Mouse (Mus musculus) bone marrow, adult 2 months (tissue): ENCODE results near the gene Krtap5-1. TPM values are rescaled to one million over a fixed set of nuclear protein-coding genes. Genes with fewer than 3 reads are reported as not detected.
"Not testable (repeated sequence)": the region's sequence is repeated elsewhere in the genome, so short reads cannot be mapped to it uniquely, and the experiment has no call there.

Experiments used
- H3K27ac ChIP-seq: fragments of 200-500 bp; 2 replicates; pipeline ENCODE4 v1.5.1; 2012; ENCODE audit warnings: low read depth, mild to moderate bottlenecking, control low read depth, inconsistent platforms, low read length; ENCODE audit not compliant: control insufficient read depth, poor library complexity, insufficient read depth
- H3K4me1 ChIP-seq: fragments of 200-500 bp; 2 replicates; pipeline ENCODE4 v1.6.1; 2011; ENCODE audit warnings: low read length; ENCODE audit not compliant: control insufficient read depth, insufficient read depth
- H3K4me3 ChIP-seq: fragments of 200-500 bp; replicated peaks from 2 replicates; pipeline ENCODE3; 2011; ENCODE audit warnings: mild to moderate bottlenecking, low read depth, low read length, control low read depth; ENCODE audit not compliant: control insufficient read depth
- CTCF ChIP-seq: fragments of 200-500 bp; IDR thresholded peaks from 2 replicates; pipeline ENCODE4 v1.5.1; 2011; ENCODE audit warnings: low read length, control low read depth; ENCODE audit not compliant: control insufficient read depth, insufficient read depth
- POLR2A ChIP-seq: fragments of 200-500 bp; IDR thresholded peaks from 2 replicates; pipeline ENCODE4 v1.6.1; 2011; ENCODE audit warnings: low read depth, mild to moderate bottlenecking, control low read depth, low read length, borderline replicate concordance; ENCODE audit not compliant: control insufficient read depth
- WGBS: fragments of 180-500 bp; shearing (Covaris S2); methylation state at CpG from one replicate; pipeline ENCODE4 v1.1.7; 2018; 5-methylcytosine and 5-hydroxymethylcytosine counted together
- polyA plus RNA-seq: library from polyadenylated mRNA; stranded (reverse); fragments of >200 nt; gene quantifications from 2 replicates; pipeline ENCODE4 v1.2.4, GENCODE M21; 2011; ENCODE audit warnings: low replicate concordance; ENCODE audit not compliant: missing spikeins, insufficient read depth, insufficient read length

The Krtap5-1 gene
- polyA plus RNA-seq, 1 experiment = not detected

- TF ChIP-seq POLR2A (no peak), CTCF (no peak)
- WGBS = under 1% methylated on average over 38 of the region's 38 CpGs
- Histone ChIP-seq H3K4me1 (no peaks in the 10 kb centered on the region), H3K4me3 (peak overlapping the region; percentile 66), H3K27ac (no peak overlapping the region)
These were observed 12.8 kb downstream of the Krtap5-1 start for GRCm38 (mm10) chr7:142284023-142284591.

DNA sequence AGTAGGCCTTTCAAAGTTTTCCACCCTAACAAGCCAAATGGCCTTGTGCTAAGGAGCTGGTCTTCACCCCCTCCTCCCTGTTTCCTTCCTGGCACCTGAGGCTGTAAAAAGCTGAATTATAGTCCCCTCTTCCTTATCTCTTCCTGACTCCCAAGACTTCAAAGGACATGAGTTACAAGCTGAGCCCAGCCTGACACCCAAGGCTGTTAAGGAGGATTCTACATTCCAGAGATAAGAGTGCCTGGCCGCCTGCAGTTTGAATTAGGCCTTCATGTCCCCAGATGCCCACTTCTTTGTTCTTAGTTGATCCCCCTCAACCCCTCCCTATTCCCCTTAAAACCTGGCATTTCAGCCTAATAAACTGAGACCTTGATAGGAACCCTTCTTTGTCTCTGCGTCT is 14.1 kb downstream of the Krtap5-1 start:
- not testable (repeated sequence) for H3K4me3 ChIP-seq, H3K4me1 ChIP-seq, H3K27ac ChIP-seq
- 87% methylated on average over 2 of the region's 2 CpGs for WGBS

- H3K4me3 ChIP-seq, H3K4me1 ChIP-seq, H3K27ac ChIP-seq: not testable (repeated sequence)
- WGBS = 78% methylated on average over 1 of the region's 1 CpGs
These were observed 17.6 kb downstream of the Krtap5-1 start for GRCm38 (mm10) chr7:142279291-142279690.

GRCm38 (mm10) chr7:142278183-142278582 is 18.7 kb downstream of the Krtap5-1 start:
- H3K27ac ChIP-seq, H3K4me1 ChIP-seq, H3K4me3 ChIP-seq: not testable (repeated sequence)
- 0% methylated on average over 3 of the region's 3 CpGs for WGBS
- peak; percentile 61 for TF ChIP-seq CTCF

- H3K4me3 ChIP-seq, H3K27ac ChIP-seq, H3K4me1 ChIP-seq: not testable (repeated sequence)
These were observed 22.7 kb downstream of the Krtap5-1 start, which contains the start of gene Gm4559 for GRCm38 (mm10) chr7:142274263-142274662. TSS of gene Gm4559 (minus strand) at chr7:142274363.

DNA sequence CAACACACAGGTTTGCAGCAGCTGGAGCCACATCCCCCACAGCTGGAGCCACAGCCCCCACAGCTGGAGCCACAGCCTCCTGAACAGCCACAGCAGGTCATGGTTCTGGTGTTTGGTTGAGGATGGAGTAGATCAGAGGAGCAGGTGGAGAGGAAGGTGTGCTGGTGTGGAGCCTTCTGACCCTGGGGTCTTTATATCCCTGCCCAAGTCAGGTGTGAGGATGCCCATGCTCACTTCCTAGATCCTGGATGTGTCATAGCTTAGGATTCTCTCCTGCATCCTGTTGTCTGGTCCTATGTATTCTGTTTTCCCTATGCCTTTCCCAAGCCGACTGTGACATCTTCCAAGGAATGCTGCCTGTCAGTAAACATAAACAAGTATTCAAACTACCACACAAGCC is 38.7 kb downstream of the Krtap5-1 start, which contains the start of gene Gm2431:
TSS of gene Gm2431 (minus strand) at position 101 of the 400 bp plus-strand sequence.
- 32% methylated on average over 1 of the region's 1 CpGs for WGBS
- H3K4me3 ChIP-seq, H3K27ac ChIP-seq, H3K4me1 ChIP-seq: not testable (repeated sequence)

DNA sequence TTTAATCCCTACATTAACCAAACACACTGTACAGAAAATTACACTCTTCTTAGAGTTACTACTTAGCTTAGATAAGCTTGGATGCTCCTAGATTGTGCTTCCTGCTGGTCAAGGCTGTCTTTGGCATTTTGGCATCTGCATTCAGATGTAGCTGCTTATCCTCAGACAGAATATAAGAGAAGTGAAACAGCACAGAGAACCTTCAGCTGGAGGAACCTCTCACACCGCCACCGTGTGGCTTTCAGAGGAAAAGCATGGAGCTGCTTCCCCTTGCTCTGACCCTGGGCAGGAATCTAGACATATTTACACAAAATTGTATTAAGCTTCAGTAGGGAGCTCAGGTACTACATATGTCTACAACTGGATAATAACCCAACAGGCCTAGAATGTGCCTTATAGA is 41.4 kb downstream of the Krtap5-1 start:
- peak; percentile 64 for TF ChIP-seq CTCF
- no peak for TF ChIP-seq POLR2A
- Histone ChIP-seq H3K4me3 (no peak overlapping the region), H3K27ac (no peak overlapping the region), H3K4me1 (no peaks in the 10 kb centered on the region)
- 0% methylated on average over 2 of the region's 2 CpGs for WGBS

DNA sequence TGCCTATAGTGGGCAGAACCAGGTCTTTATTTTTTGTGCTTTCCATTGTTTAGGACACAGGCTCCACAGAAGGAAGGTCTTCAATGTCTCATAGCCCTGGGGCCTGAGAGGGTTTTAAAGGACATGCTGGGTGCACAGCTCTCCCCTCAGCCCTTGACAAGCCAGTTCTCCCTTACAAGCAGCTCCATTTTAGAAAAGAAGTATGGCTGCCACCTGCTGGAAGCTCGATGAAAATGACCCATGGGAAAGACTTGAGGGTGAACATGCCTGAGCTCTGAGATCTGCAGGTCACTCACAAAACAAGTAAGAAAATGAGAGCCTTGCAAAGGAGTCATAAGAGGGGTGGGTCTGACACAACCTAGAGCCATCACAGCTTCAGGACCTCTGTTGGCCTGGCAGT is 47.1 kb downstream of the Krtap5-1 start:
- no peaks in the 10 kb centered on the region for H3K4me1 ChIP-seq
- no peak overlapping the region for H3K27ac ChIP-seq
- WGBS = 3% methylated on average over 1 of the region's 1 CpGs
- TF ChIP-seq CTCF (no peak), POLR2A (no peak)
- no peak overlapping the region for H3K4me3 ChIP-seq

Other genes with a start within 250 kb of the Krtap5-1 start
- gene Mob2, start 236.1 kb downstream of the Krtap5-1 start, polyA plus RNA-seq = 28.2 and 34.3 TPM in 2 replicates
- 4.9 and 7.5 TPM in 2 replicates for gene Dusp8, start 201.3 kb downstream of the Krtap5-1 start, polyA plus RNA-seq
- gene Gm45618, start 176.4 kb downstream of the Krtap5-1 start, polyA plus RNA-seq = not detected in 2 replicates
- not detected in 2 replicates for gene Gm39115, start 161.1 kb downstream of the Krtap5-1 start, polyA plus RNA-seq
- not detected in 2 replicates for gene Gm45337, start 152.5 kb downstream of the Krtap5-1 start, polyA plus RNA-seq
- not detected in 2 replicates for gene Gm29735, start 140.0 kb downstream of the Krtap5-1 start, polyA plus RNA-seq
- gene Gm4553, start 131.4 kb downstream of the Krtap5-1 start, polyA plus RNA-seq = not detected in 2 replicates
- not detected in 2 replicates for gene Krtap5-2, start 121.1 kb downstream of the Krtap5-1 start, polyA plus RNA-seq
- gene Gm10153, start 106.7 kb downstream of the Krtap5-1 start, polyA plus RNA-seq = not detected in 2 replicates
- not detected in 2 replicates for gene Krtap5-3, start 95.8 kb downstream of the Krtap5-1 start, polyA plus RNA-seq
- gene Gm7579, start 85.3 kb downstream of the Krtap5-1 start, polyA plus RNA-seq = not detected in 2 replicates
- not detected in 2 replicates for gene Krtap5-5, start 67.1 kb downstream of the Krtap5-1 start, polyA plus RNA-seq
- not detected in 2 replicates for gene Gm40460, start 56.0 kb downstream of the Krtap5-1 start, polyA plus RNA-seq
- not detected in 2 replicates for gene Gm2431, start 38.8 kb downstream of the Krtap5-1 start, polyA plus RNA-seq
- not detected in 2 replicates for gene Gm4559, start 22.8 kb downstream of the Krtap5-1 start, polyA plus RNA-seq
- not detected in 2 replicates for gene Krtap5-4, start 6.4 kb upstream of the Krtap5-1 start, polyA plus RNA-seq
- 1.6 and 6.2 TPM in 2 replicates for gene Ifitm10, start 76.6 kb upstream of the Krtap5-1 start, polyA plus RNA-seq
- not detected in 2 replicates for gene Gm49369, start 85.5 kb upstream of the Krtap5-1 start, polyA plus RNA-seq
- gene Ctsd, start 90.9 kb upstream of the Krtap5-1 start, polyA plus RNA-seq = 137 and 308 TPM in 2 replicates
- 2.5 TPM in 1 of 2 replicates, not detected in the other for gene Syt8, start 137.7 kb upstream of the Krtap5-1 start, polyA plus RNA-seq
- 19.2 and 51.8 TPM in 2 replicates for gene Tnni2, start 144.7 kb upstream of the Krtap5-1 start, polyA plus RNA-seq
- 135 and 280 TPM in 2 replicates for gene Lsp1, start 163.7 kb upstream of the Krtap5-1 start, polyA plus RNA-seq
- 42.0 and 73.4 TPM in 2 replicates for gene Tnnt3, start 201.7 kb upstream of the Krtap5-1 start, polyA plus RNA-seq
- gene Mrpl23, start 235.6 kb upstream of the Krtap5-1 start, polyA plus RNA-seq = 0.40 and 0.86 TPM in 2 replicates